Mouse (Mus musculus) G1E (cell line): ENCODE results near the gene Kpna3. TPM values are rescaled to one million over a fixed set of nuclear protein-coding genes. Genes with fewer than 3 reads are reported as not detected.
A peak's percentile ranks its signal among the peaks of the same experiment; 100 is the strongest.

ENCODE experiments used
- ATAC-seq: 2 replicates; pipeline ENCODE4 v1.8.0; 2016; ENCODE audit warnings: mild to moderate bottlenecking; ENCODE audit not compliant: insufficient number of reproducible peaks, poor library complexity, low FRiP score, severe bottlenecking; ENCODE audit errors: extremely low read depth
- DNase-seq: peaks from one replicate; pipeline ENCODE4 v3.0.0; 2012; ENCODE audit warnings: low spot score
- H3K27me3 ChIP-seq: 2 replicates; pipeline ENCODE4 v1.6.1; 2012; ENCODE audit warnings: mild to moderate bottlenecking, low read length, inconsistent platforms; ENCODE audit not compliant: insufficient read depth
- H3K36me3 ChIP-seq: replicated peaks from 2 replicates; pipeline ENCODE3; 2012; ENCODE audit warnings: mild to moderate bottlenecking, inconsistent platforms
- H3K4me1 ChIP-seq: 2 replicates; pipeline ENCODE4 v1.6.1; 2012; ENCODE audit warnings: low read depth, low read length, inconsistent platforms, mixed read lengths; ENCODE audit not compliant: insufficient read depth
- H3K4me3 ChIP-seq: 2 replicates; pipeline ENCODE4 v1.5.1; 2012; ENCODE audit warnings: low read depth, mild to moderate bottlenecking, inconsistent platforms, low read length, moderate library complexity, mixed read lengths
- H3K9me3 ChIP-seq: replicated peaks from 2 replicates; pipeline ENCODE4 v1.6.1; 2012; ENCODE audit warnings: inconsistent platforms
- CTCF ChIP-seq: IDR thresholded peaks from 2 replicates; pipeline ENCODE4 v1.5.1; 2012; ENCODE audit warnings: low read depth, low read length, inconsistent platforms, mixed read lengths
- GATA1 ChIP-seq: IDR thresholded peaks from 2 replicates; pipeline ENCODE4 v1.6.1; 2012; ENCODE audit warnings: borderline replicate concordance, low read length, inconsistent platforms, mixed read lengths
- GATA2 ChIP-seq: IDR thresholded peaks from 2 replicates; pipeline ENCODE4 v1.6.1; 2012; ENCODE audit warnings: low read depth, low read length, inconsistent platforms, borderline replicate concordance
- POLR2AphosphoS5 ChIP-seq: IDR thresholded peaks from 2 replicates; pipeline ENCODE4 v1.6.1; 2012; ENCODE audit warnings: low read depth, low read length, inconsistent platforms; ENCODE audit not compliant: insufficient replicate concordance
- TAL1 ChIP-seq: conservative IDR thresholded peaks from 2 replicates; pipeline ENCODE4 v1.6.1; 2012; ENCODE audit warnings: low read depth, low read length, inconsistent platforms, mixed read lengths
- polyA plus RNA-seq: library from polyadenylated mRNA; stranded (reverse); fragments of >175 nt; gene quantifications from 2 replicates; pipeline ENCODE4 v1.2.3, GENCODE M21; 2012
- total RNA-seq, 2 experiments: library from RNA; stranded (forward) in 1 of 2; stranded (reverse) in 1 of 2; fragments of 200-1000 nt in 1 of 2; fragments of >200 nt in 1 of 2; fragmentation: Nextera tagmentation in 1 of 2; gene quantifications; 2 replicates each; pipeline ENCODE4 v1.2.3; 2014 to 2017

The Kpna3 gene
- total and polyA plus RNA-seq, 3 experiments = 11.8 to 79.2 (median 44.9) TPM

DNA sequence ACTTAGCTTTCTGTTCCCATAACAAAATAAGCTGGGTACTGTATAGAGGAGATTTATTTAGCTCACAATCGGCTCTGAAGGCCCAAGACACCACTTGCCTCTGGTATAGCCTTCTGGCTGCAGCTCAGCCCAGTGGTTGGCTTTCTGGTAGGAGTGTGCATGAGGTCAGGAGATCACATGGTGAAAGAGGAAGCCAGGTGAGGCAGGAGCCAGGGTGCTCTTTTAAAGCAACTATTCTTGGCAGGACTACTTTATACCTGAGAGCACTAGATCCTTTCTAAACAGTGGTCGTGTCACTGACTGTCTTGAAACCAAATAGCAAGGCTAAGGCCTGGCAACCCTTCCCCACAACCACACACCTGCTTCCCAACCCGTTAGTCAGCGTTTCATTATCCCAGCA, 89.8 kb downstream of the Kpna3 start:
- DNase-seq (no peak), ATAC-seq (no peak)
- H3K27me3 ChIP-seq = no peaks in the 10 kb centered on the region
- TF ChIP-seq CTCF (no peak), GATA2 (no peak), POLR2AphosphoS5 (no peak), TAL1 (no peak)
- H3K4me3 ChIP-seq = no peak overlapping the region
- peaks cover 8% of the 10 kb centered on the region for H3K4me1 ChIP-seq
- H3K9me3 ChIP-seq = no peaks in the 10 kb centered on the region
- H3K36me3 ChIP-seq = no peaks in the 10 kb centered on the region

DNA sequence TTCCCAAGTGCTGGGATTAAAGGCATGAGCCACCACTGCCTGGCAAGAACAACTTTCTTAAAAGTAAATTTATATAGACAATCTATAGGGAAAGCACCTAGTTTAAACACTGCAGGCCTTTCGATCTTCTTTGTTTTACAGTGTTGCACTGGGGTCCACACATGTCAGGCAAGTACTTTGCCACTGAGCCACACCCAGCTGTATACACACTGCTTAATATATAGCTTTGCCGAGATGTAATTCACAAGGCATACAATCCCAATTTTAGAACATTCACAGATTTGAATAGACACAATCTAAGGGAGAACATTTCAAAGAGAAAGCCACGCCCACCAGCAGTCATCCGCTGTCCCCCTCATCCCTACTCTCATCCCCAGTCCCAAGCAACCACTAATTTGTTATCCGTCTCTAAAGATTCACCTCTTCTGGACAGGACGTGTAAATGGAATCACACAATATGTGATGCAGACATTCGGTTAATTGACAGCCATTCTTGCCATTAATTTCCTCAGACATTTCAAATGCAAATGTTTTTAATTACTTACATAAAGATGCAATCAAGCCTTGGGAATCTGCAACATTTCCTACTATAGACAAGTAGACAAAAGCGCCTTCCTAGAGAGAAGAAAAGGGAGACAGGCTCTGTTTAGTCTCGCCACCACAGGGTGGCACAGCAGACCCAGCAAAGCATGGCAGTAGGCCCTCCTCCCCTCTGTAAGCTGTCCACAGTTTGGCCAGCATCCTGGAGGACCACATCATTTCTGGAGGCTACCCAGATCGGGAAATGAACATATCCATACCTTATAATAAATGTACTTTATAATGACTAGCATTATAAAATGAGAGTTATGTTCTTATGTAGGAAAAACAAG, 92.6 kb downstream of the Kpna3 start:
- DNase-seq (no peak), ATAC-seq (no peak)
- Histone ChIP-seq H3K4me1 (no peaks in the 10 kb centered on the region; the same call in 1 of the 2 replicates), H3K27me3 (no peaks in the 10 kb centered on the region), H3K9me3 (no peaks in the 10 kb centered on the region), H3K36me3 (no peaks in the 10 kb centered on the region), H3K4me3 (no peak overlapping the region)
- no peak for TF ChIP-seq CTCF
- no peak for TF ChIP-seq GATA1
- no peak for TF ChIP-seq GATA2
- no peak for TF ChIP-seq POLR2AphosphoS5
- TF ChIP-seq TAL1 = no peak

DNA sequence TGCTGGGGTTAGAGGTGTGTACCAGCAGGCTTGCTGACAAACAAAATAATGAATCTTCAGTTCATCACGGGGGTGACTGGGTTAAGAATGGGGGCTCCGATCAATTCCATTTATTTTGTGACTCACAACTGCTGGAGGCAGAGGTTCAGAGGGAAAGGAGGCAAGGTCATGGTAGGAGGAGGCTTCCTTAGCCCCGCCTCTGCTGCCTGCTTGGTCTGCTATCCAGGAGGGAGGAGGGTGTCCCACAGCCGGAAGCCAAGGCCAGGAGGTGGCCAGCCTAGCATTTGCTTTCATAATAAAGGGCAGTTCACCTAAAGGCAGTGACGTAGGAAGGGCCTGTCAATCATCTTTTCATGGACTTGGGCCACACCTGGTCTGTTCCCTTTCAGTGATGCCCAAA, 95.1 kb downstream of the Kpna3 start:
- TF ChIP-seq GATA1 (no peak), TAL1 (no peak), CTCF (no peak), GATA2 (no peak), POLR2AphosphoS5 (no peak)
- Histone ChIP-seq H3K4me1 (no peaks in the 10 kb centered on the region; the same call in 1 of the 2 replicates), H3K4me3 (no peak overlapping the region)

DNA sequence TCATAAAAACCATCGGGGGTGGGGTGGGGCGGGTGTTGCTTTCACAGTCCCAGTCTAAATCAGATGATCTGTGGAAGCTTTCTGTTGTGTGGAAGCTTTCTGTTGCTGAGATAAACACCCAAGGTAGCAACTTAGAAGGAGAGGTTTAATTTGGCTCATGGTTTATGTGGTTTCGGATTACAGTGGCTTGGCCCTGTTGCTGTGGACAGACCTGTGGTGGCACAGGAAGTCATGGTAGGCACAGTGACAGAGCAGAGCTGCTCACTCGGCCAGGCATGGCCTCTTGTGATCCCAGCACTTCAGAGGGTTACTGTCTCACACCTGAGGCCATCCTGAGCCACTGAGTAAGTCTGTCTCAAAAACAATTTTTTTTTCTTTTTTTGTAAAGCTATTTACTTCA, 100.3 kb downstream of the Kpna3 start:
- Histone ChIP-seq H3K4me3 (no peak overlapping the region), H3K9me3 (no peaks in the 10 kb centered on the region), H3K27me3 (no peaks in the 10 kb centered on the region), H3K36me3 (no peaks in the 10 kb centered on the region), H3K4me1 (no peaks in the 10 kb centered on the region)
- TF ChIP-seq POLR2AphosphoS5 (no peak), GATA1 (no peak), TAL1 (no peak), CTCF (no peak), GATA2 (no peak)
- no peak for ATAC-seq
- no peak for DNase-seq

More for the DNA sequence above, 95.1 kb downstream of the Kpna3 start:
- Histone ChIP-seq H3K27me3 (no peaks in the 10 kb centered on the region), H3K9me3 (no peaks in the 10 kb centered on the region), H3K36me3 (no peaks in the 10 kb centered on the region)
- no peak for DNase-seq
- no peak for ATAC-seq

DNA sequence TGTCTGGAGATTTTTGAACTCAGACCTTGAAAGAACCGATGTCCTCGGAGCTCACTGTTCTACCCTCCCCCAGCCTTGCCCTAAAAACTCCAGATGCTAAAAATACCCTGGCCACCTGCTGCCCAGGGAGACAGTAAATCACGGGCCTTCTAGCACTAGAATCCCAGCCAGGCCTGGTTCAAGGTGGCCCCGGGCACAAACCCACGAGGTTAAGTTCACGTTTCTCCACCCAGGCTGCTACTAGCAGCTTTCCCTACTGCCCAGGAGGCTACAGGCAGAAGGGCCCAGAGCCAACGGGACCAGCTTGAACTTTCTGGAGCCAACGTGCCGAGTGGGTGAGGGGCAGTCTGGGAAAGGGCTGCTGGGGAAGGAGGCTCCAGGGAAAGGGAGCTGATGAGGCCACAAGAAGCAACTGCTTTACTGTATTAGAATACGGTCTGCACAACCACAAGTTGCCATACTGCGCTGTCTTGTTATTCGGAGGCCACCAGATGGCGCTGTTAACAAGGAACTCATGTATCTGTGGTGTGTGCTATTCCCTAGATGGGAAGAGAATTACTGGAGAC, 108.6 kb downstream of the Kpna3 start:
- peak; percentile 37 for DNase-seq
- Histone ChIP-seq H3K9me3 (no peaks in the 10 kb centered on the region), H3K4me3 (no peak overlapping the region), H3K27me3 (peaks cover 8% of the 10 kb centered on the region; the same call in 1 of the 2 replicates), H3K4me1 (peaks cover 6% of the 10 kb centered on the region), H3K36me3 (no peaks in the 10 kb centered on the region)
- no peak for TF ChIP-seq POLR2AphosphoS5
- peak; percentile 56 for TF ChIP-seq CTCF
- ATAC-seq = 0 out of 2 replicates have a peak, but pooled peaks have one; percentile 49

DNA sequence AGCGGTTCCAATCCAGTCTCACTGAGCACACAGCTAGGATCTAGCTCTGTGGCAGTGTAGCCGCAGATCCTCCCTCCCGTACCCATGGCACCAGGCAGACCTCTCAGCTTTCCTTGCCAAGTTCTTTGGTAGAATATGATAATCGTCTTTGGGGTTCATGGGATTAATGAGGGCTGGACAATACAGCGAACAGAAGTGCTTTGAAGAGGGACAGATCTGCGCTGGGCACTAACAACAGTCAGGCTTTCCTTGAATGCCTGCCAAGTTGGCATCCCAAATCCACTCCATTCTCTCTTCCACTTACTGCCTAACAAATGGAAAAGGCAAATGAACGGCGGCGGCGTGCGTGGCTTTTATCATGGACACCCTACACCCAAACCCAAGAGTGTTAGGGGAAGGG, 109.1 kb downstream of the Kpna3 start:
- no peak for DNase-seq
- ATAC-seq = no peak

More for the DNA sequence above, 109.1 kb downstream of the Kpna3 start:
- no peak for TF ChIP-seq GATA2
- TF ChIP-seq POLR2AphosphoS5 = no peak
- no peak for TF ChIP-seq GATA1
- TF ChIP-seq TAL1 = no peak
- peaks cover 8% of the 10 kb centered on the region; the same call in 1 of the 2 replicates for H3K27me3 ChIP-seq
- no peak overlapping the region for H3K4me3 ChIP-seq
- no peaks in the 10 kb centered on the region for H3K36me3 ChIP-seq
- peaks cover 6% of the 10 kb centered on the region for H3K4me1 ChIP-seq
- H3K9me3 ChIP-seq = no peaks in the 10 kb centered on the region
